Mouse (Mus musculus) embryonic fibroblast, embryonic 13.5 days (primary cell): ENCODE data around the gene Agrn.

Experiments used
- CTCF ChIP-seq: IDR thresholded peaks from 2 replicates; pipeline ENCODE4 v1.5.1; 2011; ENCODE audit warnings: mild to moderate bottlenecking, control low read depth, low read length, moderate library complexity, borderline replicate concordance; ENCODE audit not compliant: insufficient read depth
- POLR2A ChIP-seq: IDR thresholded peaks from 2 replicates; pipeline ENCODE4 v1.6.1; 2011; ENCODE audit warnings: low read depth, mild to moderate bottlenecking, control low read depth, low read length, moderate library complexity

DNA sequence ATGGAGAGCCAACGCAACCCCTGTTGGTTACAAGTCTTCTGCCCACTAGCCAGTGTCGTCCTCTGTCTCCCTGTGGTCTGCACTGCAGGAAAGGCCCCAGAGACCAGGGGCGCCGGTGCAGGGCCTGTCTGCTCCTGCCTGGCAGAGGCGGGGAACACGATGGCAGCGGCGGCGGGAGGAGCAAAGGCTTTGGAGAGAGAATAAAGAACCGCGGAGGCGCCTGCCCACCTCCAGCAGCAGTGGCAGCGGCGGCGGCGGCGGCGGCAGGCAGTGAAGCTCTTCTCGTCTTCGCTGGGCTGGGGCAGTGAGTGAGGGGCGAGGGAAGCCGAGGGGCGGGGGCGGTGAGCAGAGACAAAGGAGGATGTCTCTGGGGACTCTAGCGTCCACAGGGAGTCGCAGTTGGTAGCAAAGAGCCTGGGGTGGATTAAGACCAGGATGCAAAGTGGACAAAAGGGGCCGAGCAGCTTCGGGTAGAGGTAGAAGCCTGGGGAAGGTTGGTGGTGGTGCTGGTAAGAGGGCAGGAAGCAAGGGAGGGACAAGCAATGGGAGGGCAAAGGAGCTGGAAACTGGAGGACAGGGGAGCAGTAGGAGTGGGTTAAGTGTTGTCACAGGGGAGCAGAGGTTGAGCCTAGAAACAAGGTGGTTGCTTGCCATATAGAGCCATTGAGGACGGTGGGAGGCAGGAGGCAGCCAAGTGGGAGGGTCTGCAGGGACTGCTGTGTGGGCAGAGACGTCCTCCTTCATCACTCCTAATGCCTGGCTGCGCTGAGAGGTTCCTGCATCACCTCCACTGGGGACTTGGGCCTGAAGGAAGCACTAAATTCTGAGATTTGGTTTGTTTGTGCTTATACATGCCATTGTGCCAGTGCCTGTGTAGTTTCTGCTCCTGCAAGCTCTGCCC lies 11.1 kb downstream of the Agrn start:
- no peak for TF ChIP-seq CTCF
- TF ChIP-seq POLR2A, result no peak
